In genomic region chr5:92490779-92491178, GRCm38 (mm10) we compare ENCODE assay signal across 12 mouse cellular contexts. TPM values are rescaled to one million over a fixed set of nuclear protein-coding genes. Genes with fewer than 3 reads are reported as not detected.
DNase-seq lines count a peak whose midpoint lies in the region; ATAC-seq lines count a peak whose summit lies in the region.
"Had no signal": no experiment of that assay in that cellular context is flagged by ENCODE, and none has a peak within 500 bp of the region (broad histone marks: within the 10 kb centered on the region; RNA-seq: fewer than 3 reads in every experiment).

No protein-coding gene starts in this region.

- H3K4me3 ChIP-seq in midbrain, embryonic 14.5 days (replicated peaks; ENCODE audit: low read depth, low read length): no peak overlapping the region
- H3K4me3 ChIP-seq: hindbrain, embryonic 10.5 days; neural tube, embryonic 13.5 days had no signal

- no peak overlapping the region for H3K9ac ChIP-seq in midbrain, embryonic 14.5 days (replicated peaks; ENCODE audit: low read length)
- H3K9ac ChIP-seq: neural tube, embryonic 13.5 days had no signal

- no peaks in the 10 kb centered on the region for H3K9me3 ChIP-seq in midbrain, embryonic 14.5 days (ENCODE audit: control insufficient read depth, low read length)
- H3K9me3 ChIP-seq: hindbrain, embryonic 10.5 days; neural tube, embryonic 13.5 days had no signal

- no peak overlapping the region for H3K27ac ChIP-seq in midbrain, embryonic 14.5 days (replicated peaks; ENCODE audit: low read depth, low read length)
- H3K27ac ChIP-seq: hindbrain, embryonic 10.5 days; neural tube, embryonic 13.5 days had no signal

- no peaks in the 10 kb centered on the region for H3K4me1 ChIP-seq in midbrain, embryonic 14.5 days (ENCODE audit: control insufficient read depth, insufficient read depth, low read length)

- no peak overlapping the region for H3K4me2 ChIP-seq in midbrain, embryonic 14.5 days (ENCODE audit: low read length)
- H3K4me2 ChIP-seq: neural tube, embryonic 13.5 days had no signal

- no peaks in the 10 kb centered on the region for H3K27me3 ChIP-seq in midbrain, embryonic 14.5 days (ENCODE audit: control insufficient read depth, insufficient read depth, low read length)
- H3K27me3 ChIP-seq: neural tube, embryonic 13.5 days had no signal

- WGBS in midbrain, embryonic 14.5 days: 81% methylated on average over 4 of the region's 4 CpGs

- DNase-seq in spleen, postnatal 36 days (ENCODE audit: low spot score in 2 of 2): peak; percentile 38 to 44
- no peak for DNase-seq in spleen, postnatal 4 days (ENCODE audit: low spot score in 2 of 2)
- peak; percentile 72 for DNase-seq in induced T-regulatory cell, adult 2 months (ENCODE audit: low read depth)
- peak; percentile 34 for DNase-seq in mesoderm, embryonic 11.5 days (ENCODE audit: low read depth, low spot score)
- peak; percentile 79 to 91 for DNase-seq in thymus, postnatal 36 days
- DNase-seq in kidney, adult 8-10 months: no peak
- no peak for DNase-seq in lung, postnatal 25 days (ENCODE audit: low spot score)
- no peak for DNase-seq in midbrain, embryonic 14.5 days
- DNase-seq: lung, postnatal 10 days had no signal

- ATAC-seq in midbrain, embryonic 14.5 days (ENCODE audit: low FRiP score, low TSS enrichment): no peak
- ATAC-seq: forebrain, embryonic 16.5 days had no signal

- 0 out of 2 replicates have a peak, but pooled peaks cover 8% of the 10 kb centered on the region for H3K36me3 ChIP-seq in midbrain, embryonic 14.5 days (ENCODE audit: control insufficient read depth, insufficient read depth, low read length)

RNA-seq across cellular contexts. Expression of gene Scarb2, which starts 15.9 kb away (rescaled TPM):
- 21.0 and 28.2 TPM in 2 replicates for polyA plus RNA-seq in midbrain, embryonic 14.5 days (2014; fragmentation: Nextera tagmentation; extraction: Ambion mirVana)

RNA-seq across cellular contexts. Expression of gene Nup54, which starts 55.8 kb away (rescaled TPM):
- polyA plus RNA-seq in midbrain, embryonic 14.5 days (2014; fragmentation: Nextera tagmentation; extraction: Ambion mirVana): 58.2 and 61.4 TPM in 2 replicates

Comparison
In these comparisons a context has a peak if more than half of its experiments do, and no peak if none do; other contexts are left out.
1. DNase-seq: peak in spleen, postnatal 36 days (2 of 2), induced T-regulatory cell, adult 2 months (single experiment), mesoderm, embryonic 11.5 days (single experiment) and thymus, postnatal 36 days (2 of 2); none in spleen, postnatal 4 days (0 of 2), kidney, adult 8-10 months (0 of 2), lung, postnatal 25 days (single experiment) and midbrain, embryonic 14.5 days (single experiment).